Mouse (Mus musculus) thymus, adult 2 months (tissue): ENCODE measurements around the gene Tbc1d2.

Source experiments
- CTCF ChIP-seq: fragments of 200-500 bp; IDR thresholded peaks from 2 replicates; pipeline ENCODE4 v1.5.1; 2012; ENCODE audit warnings: mild to moderate bottlenecking, control low read depth, low read length, moderate library complexity, borderline replicate concordance; ENCODE audit not compliant: control insufficient read depth, poor library complexity, insufficient read depth; ENCODE audit errors: extremely low read depth
- POLR2A ChIP-seq: fragments of 200-500 bp; IDR thresholded peaks from 2 replicates; pipeline ENCODE4 v1.6.1; 2012; ENCODE audit warnings: mild to moderate bottlenecking, low read length, control low read depth, moderate library complexity; ENCODE audit not compliant: control insufficient read depth, poor library complexity, insufficient read depth; ENCODE audit errors: extremely low read depth

- TF ChIP-seq CTCF, result peak; percentile 70; the same call in 1 of the 2 replicates
- no peak for TF ChIP-seq POLR2A
Measured at GRCm38 (mm10) chr4:46618196-46618817, 31.7 kb downstream of the Tbc1d2 start.
